Mouse (Mus musculus) CH12.LX (cell line): Measurements from ENCODE around the gene Cacna1c. TPM values are rescaled to one million over a fixed set of nuclear protein-coding genes. Genes with fewer than 3 reads are reported as not detected.

Experiments used
- DNase-seq: peaks from one replicate; pipeline ENCODE4 v3.0.0-alpha.2; 2013; ENCODE audit errors: extremely low read depth
- H3K27ac ChIP-seq: 2 replicates; pipeline ENCODE4 v1.5.1; 2012; ENCODE audit warnings: low read depth, mild to moderate bottlenecking, control low read depth, moderate library complexity; ENCODE audit not compliant: insufficient read depth
- H3K27me3 ChIP-seq: replicated peaks from 2 replicates; pipeline ENCODE3; 2012; ENCODE audit warnings: inconsistent platforms
- H3K36me3 ChIP-seq, 2 experiments: replicated peaks in 1 of 2; 2 replicates each; pipeline versions ENCODE3 to v1.6.1; 2012; ENCODE audit warnings: inconsistent platforms in 1 of 2, low read length in 1 of 2, mild to moderate bottlenecking in 1 of 2, mixed read lengths in 1 of 2, moderate library complexity in 1 of 2; ENCODE audit not compliant: control insufficient read depth in 1 of 2, insufficient read depth in 1 of 2
- H3K4me1 ChIP-seq, 2 experiments: 2 replicates each; pipeline ENCODE4 v1.6.1; 2012; ENCODE audit warnings: inconsistent platforms in 1 of 2, moderate library complexity in 1 of 2; ENCODE audit not compliant: insufficient read depth in 2 of 2, control insufficient read depth in 1 of 2
- H3K4me2 ChIP-seq: 2 replicates; pipeline ENCODE4 v1.6.1; 2012; ENCODE audit warnings: low read depth, mild to moderate bottlenecking, control low read depth; ENCODE audit not compliant: poor library complexity, insufficient read depth, severe bottlenecking
- H3K4me3 ChIP-seq, 3 experiments: fragments of 150-350 bp in 1 of 3; sonication (generic) in 1 of 3; replicated peaks in 1 of 3; 2 replicates each; pipeline versions ENCODE3 to v1.5.1; 2011 to 2012; ENCODE audit warnings: low read depth in 2 of 3, low read length in 2 of 3, mild to moderate bottlenecking in 2 of 3, moderate library complexity in 2 of 3, control low read depth in 1 of 3, improper control_type of control experiment in 1 of 3, inconsistent platforms in 1 of 3, mixed read lengths in 1 of 3; ENCODE audit not compliant: poor library complexity in 1 of 3
- H3K79me2 ChIP-seq: replicated peaks from 2 replicates; pipeline ENCODE4 v1.6.1; 2012; ENCODE audit warnings: mild to moderate bottlenecking, moderate library complexity; ENCODE audit not compliant: control insufficient read depth, poor library complexity, insufficient read depth, severe bottlenecking; ENCODE audit errors: extremely low read depth
- H3K9ac ChIP-seq: 2 replicates; pipeline ENCODE4 v1.6.1; 2012; ENCODE audit warnings: low read depth, mild to moderate bottlenecking, control low read depth, moderate library complexity; ENCODE audit not compliant: insufficient read depth
- H3K9me3 ChIP-seq: replicated peaks from 2 replicates; pipeline ENCODE3; 2012; ENCODE audit warnings: low read length, inconsistent platforms, mixed read lengths
- BHLHE40 ChIP-seq: IDR thresholded peaks from 2 replicates; pipeline ENCODE4 v1.6.1; 2011; ENCODE audit warnings: mild to moderate bottlenecking, low read depth, low read length, improper control_type of control experiment
- CHD1 ChIP-seq: IDR thresholded peaks from 2 replicates; pipeline ENCODE4 v1.6.1; 2012; ENCODE audit warnings: low read depth, low read length, improper control_type of control experiment, inconsistent platforms
- CHD2 ChIP-seq: IDR thresholded peaks from 2 replicates; pipeline ENCODE4 v1.6.1; 2011; ENCODE audit warnings: low read length, improper control_type of control experiment
- CTCF ChIP-seq, 2 experiments: IDR thresholded peaks in 1 of 2; conservative IDR thresholded peaks in 1 of 2; 2 replicates each; pipeline ENCODE4 v1.5.1; 2011 to 2012; ENCODE audit warnings: low read depth in 2 of 2, low read length in 2 of 2, improper control_type of control experiment in 1 of 2, inconsistent platforms in 1 of 2, mild to moderate bottlenecking in 1 of 2, moderate library complexity in 1 of 2
- EP300 ChIP-seq: IDR thresholded peaks from 2 replicates; pipeline ENCODE4 v1.6.1; 2011; ENCODE audit warnings: low read length, improper control_type of control experiment
- ETS1 ChIP-seq: conservative IDR thresholded peaks from 2 replicates; pipeline ENCODE4 v1.6.1; 2012; ENCODE audit warnings: low read depth, mild to moderate bottlenecking, inconsistent platforms, low read length, improper control_type of control experiment, moderate library complexity
- GABPA ChIP-seq: IDR thresholded peaks from 2 replicates; pipeline ENCODE4 v1.6.1; 2012; ENCODE audit warnings: low read depth, low read length, improper control_type of control experiment, inconsistent platforms; ENCODE audit not compliant: insufficient replicate concordance
- HCFC1 ChIP-seq: IDR thresholded peaks from 2 replicates; pipeline ENCODE4 v1.6.1; 2012; ENCODE audit warnings: low read depth, mild to moderate bottlenecking, inconsistent platforms, low read length, improper control_type of control experiment
- IRF4 ChIP-seq: IDR thresholded peaks from 2 replicates; pipeline ENCODE4 v1.6.1; 2014; ENCODE audit warnings: low read depth, mild to moderate bottlenecking, inconsistent platforms, low read length, improper control_type of control experiment
- JUN ChIP-seq: IDR thresholded peaks from 2 replicates; pipeline ENCODE4 v1.6.1; 2011; ENCODE audit warnings: low read depth, mild to moderate bottlenecking, low read length, improper control_type of control experiment, moderate library complexity; ENCODE audit not compliant: insufficient read depth
- MAFK ChIP-seq: IDR thresholded peaks from 2 replicates; pipeline ENCODE4 v1.6.1; 2011; ENCODE audit warnings: low read length, improper control_type of control experiment; ENCODE audit not compliant: insufficient replicate concordance
- MEF2A ChIP-seq: IDR thresholded peaks from 2 replicates; pipeline ENCODE4 v1.6.1; 2014; ENCODE audit warnings: low read depth, mild to moderate bottlenecking, inconsistent platforms, low read length, improper control_type of control experiment, borderline replicate concordance
- NELFE ChIP-seq: IDR thresholded peaks from 2 replicates; pipeline ENCODE4 v1.6.1; 2011; ENCODE audit warnings: low read depth, low read length, improper control_type of control experiment
- NRF1 ChIP-seq: IDR thresholded peaks from 2 replicates; pipeline ENCODE4 v1.6.1; 2014; ENCODE audit warnings: low read depth, mild to moderate bottlenecking, inconsistent platforms, low read length, improper control_type of control experiment, moderate library complexity
- PAX5 ChIP-seq: IDR thresholded peaks from 2 replicates; pipeline ENCODE4 v1.6.1; 2012; ENCODE audit warnings: low read length, inconsistent platforms, mixed read lengths
- POLR2AphosphoS2 ChIP-seq: IDR thresholded peaks from 2 replicates; pipeline ENCODE4 v1.6.1; 2011; ENCODE audit warnings: low read depth, low read length, improper control_type of control experiment
- RAD21 ChIP-seq: IDR thresholded peaks from 2 replicates; pipeline ENCODE4 v1.6.1; 2011; ENCODE audit warnings: low read depth, mild to moderate bottlenecking, low read length, improper control_type of control experiment, moderate library complexity
- RCOR1 ChIP-seq: conservative IDR thresholded peaks from 2 replicates; pipeline ENCODE4 v1.6.1; 2012; ENCODE audit warnings: low read depth, mild to moderate bottlenecking, inconsistent platforms, low read length, improper control_type of control experiment
- SIN3A ChIP-seq: IDR thresholded peaks from 2 replicates; pipeline ENCODE4 v1.6.1; 2012; ENCODE audit warnings: low read length, improper control_type of control experiment, inconsistent platforms
- SMC3 ChIP-seq: IDR thresholded peaks from 2 replicates; pipeline ENCODE4 v1.6.1; 2011; ENCODE audit warnings: low read depth, low read length, improper control_type of control experiment
- TBP ChIP-seq: conservative IDR thresholded peaks from 2 replicates; pipeline ENCODE4 v1.6.1; 2011; ENCODE audit warnings: low read depth, low read length, improper control_type of control experiment
- TCF12 ChIP-seq: IDR thresholded peaks from 2 replicates; pipeline ENCODE4 v1.6.1; 2014; ENCODE audit warnings: low read depth, mild to moderate bottlenecking, inconsistent platforms, low read length, improper control_type of control experiment
- UBTF ChIP-seq: IDR thresholded peaks from 2 replicates; pipeline ENCODE4 v1.6.1; 2012; ENCODE audit warnings: low read depth, mild to moderate bottlenecking, inconsistent platforms, low read length, improper control_type of control experiment, moderate library complexity
- USF2 ChIP-seq: conservative IDR thresholded peaks from 2 replicates; pipeline ENCODE4 v1.6.1; 2011; ENCODE audit warnings: low read depth, low read length, improper control_type of control experiment
- ZC3H11A ChIP-seq: IDR thresholded peaks from 2 replicates; pipeline ENCODE4 v1.6.1; 2012; ENCODE audit warnings: low read depth, mild to moderate bottlenecking, inconsistent platforms, low read length, improper control_type of control experiment
- ZMIZ1 ChIP-seq: IDR thresholded peaks from 2 replicates; pipeline ENCODE4 v1.6.1; 2012; ENCODE audit warnings: low read depth, mild to moderate bottlenecking, inconsistent platforms, low read length, improper control_type of control experiment
- ZNF384 ChIP-seq: IDR thresholded peaks from 2 replicates; pipeline ENCODE4 v1.6.1; 2012; ENCODE audit warnings: low read depth, low read length, improper control_type of control experiment, inconsistent platforms
- dilution Hi-C: fragments of 300-500 bp; cut with MboI; formaldehyde crosslinking; loops from 2 replicates; pipeline ENCODE4 v1.14.3; 2020; ENCODE audit warnings: low sequenced_read_pairs; ENCODE audit not compliant: extremely low pct_unique_long_range_greater_than_20kb, extremely low pct_ligation_motif_present
- in situ Hi-C: fragments of 300-500 bp; cut with MboI; formaldehyde crosslinking; loops from 3 replicates; pipeline ENCODE4 v1.14.3; 2019; ENCODE audit warnings: low sequenced_read_pairs, low pct_ligation_motif_present, low pct_unique_long_range_greater_than_20kb, mixed read lengths
- polyA plus RNA-seq: library from polyadenylated mRNA; unstranded; fragments of >175 nt; gene quantifications from 2 replicates; pipeline ENCODE4 v1.2.1, GENCODE M21; 2012; ENCODE audit warnings: low read depth; ENCODE audit not compliant: insufficient read length
- total RNA-seq, 2 experiments: library from RNA; depleted of rRNA; stranded (reverse); fragments of 300-350 nt in 1 of 2; fragments of >200 nt in 1 of 2; gene quantifications; 2 replicates each; pipeline ENCODE4 v1.2.3; 2012 to 2014

Cacna1c gene
- total and polyA plus RNA-seq, 3 experiments: 0.04 TPM; not detected in 2

- Histone ChIP-seq H3K36me3 (no peaks in the 10 kb centered on the region), H3K27ac (no peak overlapping the region), H3K4me1 (no peaks in the 10 kb centered on the region), H3K9ac (no peak overlapping the region), H3K4me3 (no peak overlapping the region), H3K4me2 (no peak overlapping the region), H3K79me2 (no peaks in the 10 kb centered on the region), H3K9me3 (no peaks in the 10 kb centered on the region), H3K27me3 (peaks cover 95% of the 10 kb centered on the region)
- in situ Hi-C loops (no loop called here), dilution Hi-C loops (no loop called here)
- no peak for TF ChIP-seq ETS1
- TF ChIP-seq MEF2A: no peak
- TF ChIP-seq CTCF (conservative IDR thresholded peaks at IDR 0.05 in 1 of 2, IDR thresholded peaks at IDR 0.05 in 1 of 2; ENCODE audit: low read depth in 2 of 2, low read length in 2 of 2): no peak
- no peak for TF ChIP-seq MAFK
- TF ChIP-seq ZMIZ1: no peak
- no peak for TF ChIP-seq SMC3
- TF ChIP-seq SIN3A: no peak
- TF ChIP-seq EP300: no peak
- no peak for TF ChIP-seq HCFC1
- no peak for TF ChIP-seq JUN
- no peak for TF ChIP-seq IRF4
- no peak for TF ChIP-seq ZNF384
- no peak for TF ChIP-seq UBTF
- TF ChIP-seq TBP: no peak
- TF ChIP-seq POLR2AphosphoS2: no peak
- TF ChIP-seq USF2: no peak
- DNase-seq: no peak
Measured at GRCm38 (mm10) chr6:119004596-119004995, 191.6 kb downstream of the Cacna1c start.

GRCm38 (mm10) chr6:119001442-119001841, 194.8 kb downstream of the Cacna1c start:
- H3K9ac ChIP-seq: no peak overlapping the region
- H3K79me2 ChIP-seq: no peaks in the 10 kb centered on the region
- H3K4me3 ChIP-seq: no peak overlapping the region
- dilution Hi-C loops (no loop called here), in situ Hi-C loops (no loop called here)
- no peaks in the 10 kb centered on the region for H3K9me3 ChIP-seq
- no peaks in the 10 kb centered on the region for H3K36me3 ChIP-seq
- peaks cover 94% of the 10 kb centered on the region for H3K27me3 ChIP-seq
- H3K4me2 ChIP-seq: no peak overlapping the region
- H3K4me1 ChIP-seq: no peaks in the 10 kb centered on the region
- DNase-seq: no peak
- H3K27ac ChIP-seq: no peak overlapping the region
- TF ChIP-seq TCF12 (no peak), ZNF384 (no peak), POLR2AphosphoS2 (no peak), NRF1 (no peak), PAX5 (no peak), BHLHE40 (no peak), RCOR1 (no peak), SIN3A (no peak), NELFE (no peak), CHD1 (no peak), ZMIZ1 (no peak), UBTF (no peak), RAD21 (no peak), MEF2A (no peak), CHD2 (no peak), GABPA (no peak), HCFC1 (no peak), ETS1 (no peak), CTCF (conservative IDR thresholded peaks at IDR 0.05 in 1 of 2, IDR thresholded peaks at IDR 0.05 in 1 of 2; ENCODE audit: low read depth in 2 of 2, low read length in 2 of 2) (no peak), ZC3H11A (no peak)
- TF ChIP-seq, all 38 proteins: peak for 0
